Mouse (Mus musculus) C2C12 (cell line): ENCODE results near the gene Hjurp.

Experiments used
- CEBPB ChIP-seq: IDR thresholded peaks from one replicate; pipeline ENCODE4 v1.6.1; 2011; ENCODE audit warnings: low read depth, mild to moderate bottlenecking, control low read depth, moderate library complexity
- CTCF ChIP-seq: IDR thresholded peaks from one replicate; pipeline ENCODE4 v1.5.1; 2011; ENCODE audit not compliant: control insufficient read depth, insufficient read depth, insufficient read length
- MAX ChIP-seq: IDR thresholded peaks from one replicate; pipeline ENCODE4 v1.6.1; 2011; ENCODE audit warnings: mild to moderate bottlenecking, control low read depth
- MYOD1 ChIP-seq: IDR thresholded peaks from one replicate; pipeline ENCODE4 v1.6.1; 2011; ENCODE audit warnings: low read depth; ENCODE audit not compliant: control insufficient read depth, insufficient read length
- MYOG ChIP-seq: IDR thresholded peaks from one replicate; pipeline ENCODE4 v1.6.1; 2011; ENCODE audit not compliant: control insufficient read depth, insufficient read length; ENCODE audit errors: extremely low read depth
- USF1 ChIP-seq: IDR thresholded peaks from one replicate; pipeline ENCODE4 v1.6.1; 2011; ENCODE audit warnings: low read depth, mild to moderate bottlenecking, control low read depth, moderate library complexity

DNA sequence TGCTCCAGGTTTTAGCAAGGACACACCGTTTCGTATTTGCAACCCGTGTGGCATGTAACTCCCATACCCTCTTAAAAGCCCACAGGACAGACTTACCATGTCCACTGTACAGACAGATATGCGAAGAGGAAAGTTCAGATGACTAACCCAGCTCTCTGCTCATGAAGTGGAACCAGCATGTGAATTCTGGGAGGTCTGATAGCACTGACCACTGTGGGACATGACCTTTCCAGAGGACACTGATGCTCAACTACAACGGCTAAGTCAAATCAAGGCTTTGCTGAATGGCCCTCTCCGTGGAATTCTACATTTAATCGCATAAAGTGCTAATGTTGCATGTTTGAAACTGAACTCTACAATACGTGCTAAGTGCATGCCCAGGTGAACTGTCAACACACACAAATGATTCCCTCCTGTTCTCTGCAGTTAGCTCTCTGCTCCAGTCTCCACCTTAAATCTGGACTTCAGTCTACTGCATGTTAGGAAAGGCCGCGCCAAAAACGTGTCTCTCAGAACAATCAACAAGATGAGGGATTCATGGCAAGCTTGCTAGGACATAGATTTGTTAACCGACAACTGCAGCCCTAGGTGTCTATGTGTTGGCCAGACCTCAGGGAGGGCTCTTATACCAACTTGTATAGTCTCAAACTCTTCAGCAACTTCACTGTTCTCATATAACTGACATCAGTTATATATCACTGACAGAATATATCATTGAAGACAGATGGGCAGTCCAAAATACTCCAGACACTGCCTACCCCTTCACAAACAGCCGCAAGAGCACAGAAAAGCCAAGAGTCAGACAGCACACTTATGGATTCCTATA lies 1.5 kb downstream of the Hjurp start:
- TF ChIP-seq CTCF: no peak
- TF ChIP-seq MYOG: no peak
- no peak for TF ChIP-seq USF1
- no peak for TF ChIP-seq MAX
- TF ChIP-seq CEBPB: no peak
- no peak for TF ChIP-seq MYOD1
